Mouse (Mus musculus): ENCODE results near the gene Elk3.

DNA sequence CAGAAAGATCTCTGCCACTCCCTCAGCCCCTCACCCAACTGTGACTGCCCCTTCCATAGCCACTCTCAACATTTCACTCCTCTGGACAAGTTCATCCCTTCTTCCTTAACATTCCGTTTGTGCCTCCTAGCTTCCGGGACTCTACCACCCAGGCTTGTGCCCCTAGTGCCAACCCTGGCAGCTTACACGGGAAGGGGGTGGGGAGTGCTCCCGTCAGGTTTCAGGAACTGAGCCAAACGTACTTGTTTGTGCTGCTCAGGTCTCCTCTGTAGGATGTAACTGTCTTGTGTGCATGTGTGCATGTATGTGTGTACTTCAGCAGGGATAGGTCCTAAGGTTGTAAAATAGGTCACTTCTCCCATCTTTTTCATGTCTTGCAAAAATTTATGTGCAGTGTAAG lies 51.1 kb downstream of the Elk3 start:
- TF ChIP-seq CTCF (IDR thresholded peaks at IDR 0.05; ENCODE audit: extremely low read depth, insufficient read length, insufficient replicate concordance, low read depth, low read length), result no peak
- no peak for TF ChIP-seq POLR2A (IDR thresholded peaks at IDR 0.05; ENCODE audit: low read depth, low read length)

All from small intestine, adult 2 months (tissue).